Mouse (Mus musculus): ENCODE measurements around the gene Plvap.

Gene Plvap

GRCm38 (mm10) chr8:71525226-71526050 lies 13.9 kb upstream of the Plvap start, which contains the start of gene Ccdc194:
Ccdc194 (minus strand) TSS chr8:71525711.
- no peak for DNase-seq

- peak; percentile 93 to 95 for DNase-seq
Observed at GRCm38 (mm10) chr8:71521634-71522033, 10.1 kb upstream of the Plvap start.

- peak; percentile 70 to 87 for DNase-seq
Observed at GRCm38 (mm10) chr8:71519037-71519825, 7.7 kb upstream of the Plvap start.

- DNase-seq = peak; percentile 43 to 79
Observed at GRCm38 (mm10) chr8:71516786-71517185, 5.2 kb upstream of the Plvap start.

GRCm38 (mm10) chr8:71515043-71515442 lies 3.5 kb upstream of the Plvap start:
- DNase-seq = no peak

- DNase-seq = peak; percentile 62 to 76
Observed at GRCm38 (mm10) chr8:71513018-71513754, 1.6 kb upstream of the Plvap start.

GRCm38 (mm10) chr8:71509316-71509715 lies 2.2 kb downstream of the Plvap start:
- DNase-seq = no peak

- peak; percentile 78 to 89 for DNase-seq
Observed at GRCm38 (mm10) chr8:71507589-71508104, 3.9 kb downstream of the Plvap start.

- DNase-seq = peak in 1 of 2 experiments; percentile 48
Observed at GRCm38 (mm10) chr8:71505979-71506378, 5.6 kb downstream of the Plvap start.

- DNase-seq = no peak
Observed at GRCm38 (mm10) chr8:71505326-71505725, 6.2 kb downstream of the Plvap start.

GRCm38 (mm10) chr8:71504349-71504748 lies 7.2 kb downstream of the Plvap start:
- DNase-seq = no peak

GRCm38 (mm10) chr8:71498816-71499690 lies 12.5 kb downstream of the Plvap start:
- DNase-seq = peak; percentile 86 to 87

- peak; percentile 72 to 87 for DNase-seq
Observed at GRCm38 (mm10) chr8:71497881-71498501, 13.6 kb downstream of the Plvap start.

GRCm38 (mm10) chr8:71497077-71497645 lies 14.4 kb downstream of the Plvap start:
- no peak for DNase-seq

GRCm38 (mm10) chr8:71496481-71496880 lies 15.1 kb downstream of the Plvap start:
- DNase-seq = peak; percentile 96 to 97

- peak; percentile 58 to 63 for DNase-seq
Observed at GRCm38 (mm10) chr8:71495811-71496210, 15.7 kb downstream of the Plvap start.

- peak; percentile 89 to 94 for DNase-seq
Observed at GRCm38 (mm10) chr8:71495039-71495438, 16.5 kb downstream of the Plvap start.

- peak; percentile 85 to 92 for DNase-seq
Observed at GRCm38 (mm10) chr8:71488454-71488853, 23.1 kb downstream of the Plvap start.

GRCm38 (mm10) chr8:71487691-71488445 lies 23.7 kb downstream of the Plvap start, which contains the start of gene Gtpbp3:
Gtpbp3 (plus strand) TSS chr8:71488103.
- peak; percentile 89 to 94 for DNase-seq

GRCm38 (mm10) chr8:71486136-71486529 lies 25.4 kb downstream of the Plvap start:
- DNase-seq = no peak
